Mouse (Mus musculus) CD4-positive naive resting alpha-beta T cell, adult 76 days (primary cell): ENCODE data around the gene Tent4a. TPM values are rescaled to one million over a fixed set of nuclear protein-coding genes. Genes with fewer than 3 reads are reported as not detected.

ENCODE experiments used
- total RNA-seq: library from RNA; stranded (reverse); gene quantifications from one replicate; pipeline ENCODE4 v1.2.4, GENCODE M21; 2023

Gene Tent4a
- 19.7 TPM for total RNA-seq

DNA sequence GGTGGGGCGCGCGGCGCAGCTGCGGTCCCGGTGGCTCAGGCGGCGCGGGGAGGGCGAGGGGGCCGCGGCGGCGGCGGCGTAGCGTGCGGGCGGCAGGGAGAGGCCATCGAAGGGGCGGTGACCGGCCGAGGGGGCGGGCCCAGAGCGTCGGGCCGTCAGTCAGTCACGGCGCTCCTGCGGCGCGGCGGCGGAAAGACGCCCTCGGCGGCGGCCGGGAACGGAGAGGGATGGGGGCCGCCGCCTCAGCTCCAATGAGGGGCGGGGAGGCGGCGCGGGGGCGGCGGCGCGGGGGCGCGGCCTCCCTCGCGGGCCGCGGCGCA is at the start of gene Tent4a:
Gene Tent4a, minus strand, starts transcription at position 284 of the 320 bp plus-strand sequence.

DNA sequence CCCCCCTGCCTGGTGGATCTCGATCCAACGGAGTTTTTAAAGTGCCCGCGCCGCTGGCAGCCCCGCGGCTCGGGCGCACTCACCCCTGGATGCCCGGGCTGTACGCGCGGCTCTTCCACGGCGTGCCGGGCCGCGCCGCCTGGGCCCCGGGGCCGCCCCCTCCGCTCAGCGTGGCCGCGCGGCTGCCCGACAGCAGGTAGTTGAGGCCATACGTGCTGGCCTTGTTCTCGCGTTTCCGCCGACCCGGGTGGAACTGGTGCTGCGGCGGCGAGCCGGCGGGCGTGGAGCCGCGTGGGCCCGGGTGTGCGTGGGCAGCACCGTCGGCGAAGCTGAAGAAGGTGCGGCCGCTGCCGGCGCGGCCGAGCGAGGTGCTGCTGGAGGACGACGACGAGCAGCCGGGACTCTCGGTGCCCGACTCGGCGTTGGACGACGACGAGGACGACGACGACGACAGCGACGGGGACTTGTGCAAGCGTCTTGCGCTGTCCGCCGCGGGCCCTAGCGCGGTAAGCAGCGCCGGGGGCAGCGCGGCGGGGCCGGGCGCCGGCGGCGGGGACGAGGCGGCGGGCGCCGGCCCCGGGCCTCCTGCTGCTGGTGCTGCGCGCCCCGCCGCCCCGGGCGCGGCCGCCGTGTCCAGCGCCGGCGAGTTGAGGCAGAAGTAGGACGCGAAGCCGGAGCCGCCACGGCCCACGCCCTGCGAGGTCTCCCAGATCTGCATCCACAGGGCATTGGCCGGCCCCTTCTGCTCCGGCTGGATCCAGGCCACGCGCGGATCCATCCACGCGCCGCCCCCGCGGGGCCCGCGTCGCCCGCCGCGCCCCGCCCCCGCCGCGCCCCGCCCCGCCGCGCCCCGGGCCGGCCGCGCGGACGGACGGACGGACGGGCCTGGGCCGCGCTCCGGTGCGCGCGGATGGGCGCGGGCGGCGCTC is 748 bp downstream of the Tent4a start, which contains the start of gene Nsun2:
Gene Nsun2, plus strand, starts transcription at position 342 of the 929 bp plus-strand sequence.

Other genes with a start within 250 kb of the Tent4a start
- 126 TPM for gene Nsun2, start 871 bp downstream of the Tent4a start, total RNA-seq
- gene Srd5a1, start 76.8 kb upstream of the Tent4a start, total RNA-seq: 0.26 TPM
- not detected for gene Ube2ql1, start 205.3 kb upstream of the Tent4a start, total RNA-seq